Mouse (Mus musculus): ENCODE measurements at regions not wholly inside any gene's neighbourhood (a gene's known extent, or its start where the extent isn't known, plus 50 kb on each side); places are given as distances from the start of the nearest gene placed in this dataset.

- Histone ChIP-seq H3K4me3 (no peak overlapping the region), H3K9me3 (no peaks in the 10 kb centered on the region), H3K27ac (no peak overlapping the region), H3K4me1 (no peaks in the 10 kb centered on the region), H3K27me3 (ENCODE audit: insufficient read depth, poor library complexity, severe bottlenecking) (no peaks in the 10 kb centered on the region), H3K36me3 (no peaks in the 10 kb centered on the region)
- no peak for DNase-seq (ENCODE audit: low spot score)
- WGBS, result 87% methylated on average over 8 of the region's 8 CpGs
These were observed 464.4 kb downstream of the Lrig3 start for GRCm38 (mm10) chr10:126430346-126430745.

- Histone ChIP-seq H3K36me3 (no peaks in the 10 kb centered on the region), H3K27ac (no peak overlapping the region), H3K4me3 (no peak overlapping the region), H3K9me3 (no peaks in the 10 kb centered on the region), H3K27me3 (ENCODE audit: insufficient read depth, poor library complexity, severe bottlenecking) (no peaks in the 10 kb centered on the region), H3K4me1 (no peaks in the 10 kb centered on the region)
- DNase-seq (ENCODE audit: low spot score), result no peak
- 71% methylated on average over 1 of the region's 1 CpGs for WGBS
These were observed 463.5 kb downstream of the Lrig3 start for GRCm38 (mm10) chr10:126429502-126429901.

DNA sequence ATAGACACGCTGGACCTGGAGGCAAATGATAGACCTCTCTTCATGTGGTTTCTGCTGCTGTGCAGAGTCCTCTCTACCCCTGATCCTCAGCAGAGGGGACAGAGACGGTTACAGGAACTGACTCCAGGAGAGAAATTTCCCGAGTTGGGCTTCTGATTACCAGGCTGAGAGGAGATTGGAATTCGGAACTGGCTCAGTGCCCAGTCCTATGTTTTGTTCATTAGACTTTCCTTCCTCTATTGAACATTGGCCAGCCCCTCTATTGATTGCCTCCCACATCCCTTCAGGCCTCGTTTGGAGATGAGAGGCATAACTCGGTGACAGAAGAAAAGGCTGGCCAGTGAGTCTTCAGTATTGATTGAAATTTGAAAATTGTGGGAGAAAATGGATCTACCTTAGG, 456.1 kb downstream of the Lrig3 start:
- no peaks in the 10 kb centered on the region for H3K9me3 ChIP-seq
- no peak overlapping the region for H3K4me3 ChIP-seq
- no peak for DNase-seq (ENCODE audit: low spot score)
- 64% methylated on average over 6 of the region's 6 CpGs for WGBS
- H3K27me3 ChIP-seq (ENCODE audit: insufficient read depth, poor library complexity, severe bottlenecking), result no peaks in the 10 kb centered on the region
- no peak overlapping the region for H3K27ac ChIP-seq
- H3K4me1 ChIP-seq, result no peaks in the 10 kb centered on the region
- no peaks in the 10 kb centered on the region for H3K36me3 ChIP-seq

DNA sequence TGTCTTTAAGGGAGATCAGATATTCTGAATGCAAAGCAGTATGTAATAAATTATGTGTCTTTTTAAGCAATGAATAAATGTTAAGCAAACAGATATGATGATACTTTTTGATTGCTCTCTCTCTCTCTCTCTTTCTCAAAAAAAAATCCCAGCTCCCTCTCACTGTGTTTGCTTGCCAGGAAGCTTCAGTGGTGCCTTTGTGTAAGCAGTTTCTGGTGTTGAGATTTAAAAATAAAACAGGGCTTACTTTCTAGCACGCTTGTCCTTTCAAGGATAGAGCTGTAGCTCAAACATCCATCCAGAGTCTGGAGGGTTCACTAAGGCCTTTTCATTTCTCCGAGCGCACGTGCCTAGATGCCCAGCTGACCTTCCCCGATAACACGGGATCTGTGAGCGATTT, 447.8 kb downstream of the Lrig3 start:
- no peaks in the 10 kb centered on the region for H3K4me1 ChIP-seq
- H3K4me3 ChIP-seq, result no peak overlapping the region
- no peaks in the 10 kb centered on the region; the same call in 1 of the 2 replicates for H3K9me3 ChIP-seq
- no peaks in the 10 kb centered on the region for H3K36me3 ChIP-seq
- no peak for DNase-seq (ENCODE audit: low spot score)
- no peaks in the 10 kb centered on the region for H3K27me3 ChIP-seq (ENCODE audit: insufficient read depth, poor library complexity, severe bottlenecking)
- WGBS, result 72% methylated on average over 7 of the region's 7 CpGs
- H3K27ac ChIP-seq, result no peak overlapping the region

- 33% methylated on average over 2 of the region's 3 CpGs for WGBS
- H3K4me3 ChIP-seq, result no peak overlapping the region
- no peak for DNase-seq (ENCODE audit: low spot score)
- H3K27me3 ChIP-seq (ENCODE audit: insufficient read depth, poor library complexity, severe bottlenecking), result no peaks in the 10 kb centered on the region
- H3K4me1 ChIP-seq, result peaks cover 7% of the 10 kb centered on the region
- H3K9me3 ChIP-seq, result no peaks in the 10 kb centered on the region
- no peak overlapping the region for H3K27ac ChIP-seq
- H3K36me3 ChIP-seq, result no peaks in the 10 kb centered on the region
These were observed 426.3 kb downstream of the Lrig3 start for GRCm38 (mm10) chr10:126392235-126392634.

DNA sequence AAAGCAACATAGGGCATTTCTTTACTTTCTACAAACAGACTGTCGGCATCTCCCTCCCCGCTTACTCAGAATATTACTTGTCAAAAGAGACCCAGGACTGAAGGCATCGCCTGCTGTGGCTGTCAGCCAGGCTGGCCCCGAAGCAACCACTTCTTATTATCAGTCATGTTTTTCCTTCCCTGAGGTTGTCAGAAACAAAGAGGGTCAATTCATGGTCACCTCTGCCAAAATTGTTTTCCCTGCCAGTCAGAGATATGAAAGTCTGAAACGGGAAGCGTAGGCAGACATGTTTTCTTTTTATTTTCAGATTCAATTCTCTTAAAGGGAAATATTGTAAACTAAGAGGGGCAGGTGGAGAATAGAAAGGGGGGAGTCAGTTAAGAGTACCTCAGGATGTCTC, 425.8 kb downstream of the Lrig3 start:
- DNase-seq (ENCODE audit: low spot score), result no peak
- Histone ChIP-seq H3K27ac (no peak overlapping the region), H3K4me1 (peaks cover 7% of the 10 kb centered on the region), H3K36me3 (no peaks in the 10 kb centered on the region), H3K4me3 (no peak overlapping the region), H3K27me3 (ENCODE audit: insufficient read depth, poor library complexity, severe bottlenecking) (no peaks in the 10 kb centered on the region), H3K9me3 (no peaks in the 10 kb centered on the region)
- WGBS, result 37% methylated on average over 6 of the region's 6 CpGs

DNA sequence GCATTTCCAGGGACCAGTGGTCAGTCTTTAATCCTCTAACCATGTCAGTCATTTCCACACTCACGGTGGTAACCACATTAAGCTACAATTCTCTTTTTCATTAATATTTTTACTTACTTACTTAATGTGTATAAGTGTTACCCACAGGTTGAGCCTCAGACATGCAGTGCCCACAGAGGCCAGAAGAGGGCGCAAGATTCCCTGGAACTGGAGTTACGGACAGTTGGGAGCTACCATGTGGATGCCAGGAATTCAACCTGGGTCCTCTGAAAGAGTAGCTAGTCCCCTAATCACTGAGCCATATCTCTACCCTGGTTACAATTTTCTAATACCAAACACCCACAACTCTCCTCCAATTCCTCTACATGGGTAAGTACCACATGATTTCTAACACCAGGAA, 420.5 kb downstream of the Lrig3 start:
- no peaks in the 10 kb centered on the region for H3K4me1 ChIP-seq
- WGBS, result 68% methylated on average over 3 of the region's 3 CpGs
- no peak for DNase-seq (ENCODE audit: low spot score)
- H3K27ac ChIP-seq, result no peak overlapping the region
- no peaks in the 10 kb centered on the region for H3K27me3 ChIP-seq (ENCODE audit: insufficient read depth, poor library complexity, severe bottlenecking)
- no peaks in the 10 kb centered on the region for H3K9me3 ChIP-seq
- no peak overlapping the region for H3K4me3 ChIP-seq
- no peaks in the 10 kb centered on the region for H3K36me3 ChIP-seq

GRCm38 (mm10) chr10:126385644-126386043, 419.7 kb downstream of the Lrig3 start:
- Histone ChIP-seq H3K4me3 (no peak overlapping the region), H3K27ac (no peak overlapping the region), H3K9me3 (no peaks in the 10 kb centered on the region), H3K36me3 (no peaks in the 10 kb centered on the region), H3K27me3 (ENCODE audit: insufficient read depth, poor library complexity, severe bottlenecking) (no peaks in the 10 kb centered on the region), H3K4me1 (no peaks in the 10 kb centered on the region)
- no peak for DNase-seq (ENCODE audit: low spot score)
- 89% methylated on average over 6 of the region's 6 CpGs for WGBS

GRCm38 (mm10) chr10:126380381-126380780, 414.4 kb downstream of the Lrig3 start:
- no peaks in the 10 kb centered on the region for H3K27me3 ChIP-seq (ENCODE audit: insufficient read depth, poor library complexity, severe bottlenecking)
- no peaks in the 10 kb centered on the region for H3K4me1 ChIP-seq
- H3K4me3 ChIP-seq, result no peak overlapping the region
- 79% methylated on average over 2 of the region's 2 CpGs for WGBS
- no peak overlapping the region for H3K27ac ChIP-seq
- no peaks in the 10 kb centered on the region for H3K9me3 ChIP-seq
- H3K36me3 ChIP-seq, result no peaks in the 10 kb centered on the region
- no peak for DNase-seq (ENCODE audit: low spot score)

- Histone ChIP-seq H3K4me1 (no peaks in the 10 kb centered on the region), H3K4me3 (no peak overlapping the region), H3K27ac (no peak overlapping the region), H3K36me3 (no peaks in the 10 kb centered on the region), H3K27me3 (ENCODE audit: insufficient read depth, poor library complexity, severe bottlenecking) (no peaks in the 10 kb centered on the region), H3K9me3 (no peaks in the 10 kb centered on the region)
- no peak for DNase-seq (ENCODE audit: low spot score)
- WGBS, result 51% methylated on average over 6 of the region's 6 CpGs
These were observed 413.3 kb downstream of the Lrig3 start for GRCm38 (mm10) chr10:126379239-126379638.

GRCm38 (mm10) chr10:126373906-126374305, 407.9 kb downstream of the Lrig3 start:
- no peak for DNase-seq (ENCODE audit: low spot score)
- Histone ChIP-seq H3K4me3 (no peak overlapping the region), H3K27ac (no peak overlapping the region), H3K27me3 (ENCODE audit: insufficient read depth, poor library complexity, severe bottlenecking) (no peaks in the 10 kb centered on the region), H3K4me1 (no peaks in the 10 kb centered on the region), H3K36me3 (no peaks in the 10 kb centered on the region), H3K9me3 (no peaks in the 10 kb centered on the region)
- WGBS, result 63% methylated on average over 6 of the region's 6 CpGs

GRCm38 (mm10) chr10:126371881-126372280, 405.9 kb downstream of the Lrig3 start:
- WGBS, result 91% methylated on average over 6 of the region's 6 CpGs
- Histone ChIP-seq H3K27me3 (ENCODE audit: insufficient read depth, poor library complexity, severe bottlenecking) (no peaks in the 10 kb centered on the region), H3K36me3 (no peaks in the 10 kb centered on the region)

GRCm38 (mm10) chr10:126349076-126349475, 383.1 kb downstream of the Lrig3 start:
- Histone ChIP-seq H3K27me3 (ENCODE audit: insufficient read depth, poor library complexity, severe bottlenecking) (no peaks in the 10 kb centered on the region), H3K4me3 (no peak overlapping the region), H3K36me3 (no peaks in the 10 kb centered on the region), H3K4me1 (no peaks in the 10 kb centered on the region), H3K9me3 (no peaks in the 10 kb centered on the region), H3K27ac (no peak overlapping the region)
- WGBS, result 85% methylated on average over 11 of the region's 11 CpGs
- no peak for DNase-seq (ENCODE audit: low spot score)

More at GRCm38 (mm10) chr10:126371881-126372280, 405.9 kb downstream of the Lrig3 start:
- no peak overlapping the region for H3K27ac ChIP-seq
- H3K9me3 ChIP-seq, result no peaks in the 10 kb centered on the region
- DNase-seq (ENCODE audit: low spot score), result no peak
- H3K4me1 ChIP-seq, result no peaks in the 10 kb centered on the region
- H3K4me3 ChIP-seq, result no peak overlapping the region

- Histone ChIP-seq H3K9me3 (0 out of 2 replicates have a peak, but pooled peaks cover 2% of the 10 kb centered on the region), H3K4me3 (no peak overlapping the region), H3K4me1 (no peaks in the 10 kb centered on the region), H3K27ac (no peak overlapping the region), H3K27me3 (ENCODE audit: insufficient read depth, poor library complexity, severe bottlenecking) (no peaks in the 10 kb centered on the region), H3K36me3 (no peaks in the 10 kb centered on the region)
- no peak for DNase-seq (ENCODE audit: low spot score)
- 65% methylated on average over 4 of the region's 4 CpGs for WGBS
These were observed 371.5 kb downstream of the Lrig3 start for GRCm38 (mm10) chr10:126337426-126337825.

All from heart, embryonic 10.5 days (tissue).